Mouse (Mus musculus): Measurements from ENCODE around the gene Homer2. TPM values are rescaled to one million over a fixed set of nuclear protein-coding genes. Genes with fewer than 3 reads are reported as not detected.

Gene Homer2
- polyA plus RNA-seq, 1 experiment from 2014 or later = 15.4 TPM

- Histone ChIP-seq H3K4me1 (replicated peaks) (no peaks in the 10 kb centered on the region), H3K36me3 (no peaks in the 10 kb centered on the region), H3K4me3 (replicated peaks) (no peak overlapping the region), H3K27ac (no peak overlapping the region), H3K27me3 (no peaks in the 10 kb centered on the region), H3K4me2 (replicated peaks) (no peak overlapping the region), H3K9me3 (no peaks in the 10 kb centered on the region), H3K9ac (replicated peaks) (no peak overlapping the region)
- no peak for ATAC-seq
- WGBS = 83% methylated on average over 6 of the region's 6 CpGs
Observed at GRCm38 (mm10) chr7:81641101-81641500, 66.2 kb downstream of the Homer2 start.

- Histone ChIP-seq H3K9me3 (peaks cover 3% of the 10 kb centered on the region; the same call in 1 of the 2 replicates), H3K4me2 (replicated peaks) (no peak overlapping the region), H3K27ac (no peak overlapping the region), H3K4me1 (replicated peaks) (no peaks in the 10 kb centered on the region), H3K36me3 (no peaks in the 10 kb centered on the region), H3K4me3 (replicated peaks) (no peak overlapping the region), H3K9ac (replicated peaks) (no peak overlapping the region), H3K27me3 (no peaks in the 10 kb centered on the region)
- 80% methylated on average over 6 of the region's 6 CpGs for WGBS
- ATAC-seq = no peak
Observed at GRCm38 (mm10) chr7:81632586-81632985, 74.7 kb downstream of the Homer2 start.

GRCm38 (mm10) chr7:81631261-81631660, 76.1 kb downstream of the Homer2 start:
- H3K27me3 ChIP-seq = no peaks in the 10 kb centered on the region
- 93% methylated on average over 8 of the region's 8 CpGs for whole genome bisulfite sequencing

GRCm38 (mm10) chr7:81626460-81626859, 80.9 kb downstream of the Homer2 start:
- Histone ChIP-seq H3K4me3 (replicated peaks) (no peak overlapping the region), H3K36me3 (no peaks in the 10 kb centered on the region), H3K9me3 (peaks cover 9% of the 10 kb centered on the region; the same call in 1 of the 2 replicates), H3K27ac (no peak overlapping the region), H3K4me1 (replicated peaks) (no peaks in the 10 kb centered on the region), H3K4me2 (replicated peaks) (no peak overlapping the region), H3K27me3 (no peaks in the 10 kb centered on the region), H3K9ac (replicated peaks) (no peak overlapping the region)
- no peak for ATAC-seq
- WGBS = 91% methylated on average over 2 of the region's 2 CpGs

More at GRCm38 (mm10) chr7:81631261-81631660, 76.1 kb downstream of the Homer2 start:
- Histone ChIP-seq H3K36me3 (no peaks in the 10 kb centered on the region), H3K4me1 (replicated peaks) (no peaks in the 10 kb centered on the region), H3K27ac (no peak overlapping the region), H3K4me2 (replicated peaks) (no peak overlapping the region), H3K4me3 (replicated peaks) (no peak overlapping the region), H3K9me3 (peaks cover 5% of the 10 kb centered on the region; the same call in 1 of the 2 replicates), H3K9ac (replicated peaks) (no peak overlapping the region)
- ATAC-seq = no peak

- H3K9ac ChIP-seq (replicated peaks) = no peak overlapping the region
- H3K9me3 ChIP-seq = 0 out of 2 replicates have a peak, but pooled peaks cover 6% of the 10 kb centered on the region
- 91% methylated on average over 6 of the region's 6 CpGs for WGBS
- no peak overlapping the region for H3K4me2 ChIP-seq (replicated peaks)
- no peaks in the 10 kb centered on the region for H3K36me3 ChIP-seq
- no peak overlapping the region for H3K4me3 ChIP-seq (replicated peaks)
- H3K27ac ChIP-seq = no peak overlapping the region
- no peaks in the 10 kb centered on the region for H3K4me1 ChIP-seq (replicated peaks)
- no peaks in the 10 kb centered on the region for H3K27me3 ChIP-seq
- no peak for ATAC-seq
Observed at GRCm38 (mm10) chr7:81623767-81624166, 83.6 kb downstream of the Homer2 start.

- Histone ChIP-seq H3K4me1 (replicated peaks) (no peaks in the 10 kb centered on the region), H3K36me3 (no peaks in the 10 kb centered on the region), H3K4me2 (replicated peaks) (no peak overlapping the region), H3K9me3 (0 out of 2 replicates have a peak, but pooled peaks cover 6% of the 10 kb centered on the region), H3K27me3 (no peaks in the 10 kb centered on the region), H3K4me3 (replicated peaks) (no peak overlapping the region), H3K9ac (replicated peaks) (no peak overlapping the region), H3K27ac (no peak overlapping the region)
- 86% methylated on average over 4 of the region's 4 CpGs for WGBS
- no peak for ATAC-seq
Observed at GRCm38 (mm10) chr7:81622793-81623192, 84.5 kb downstream of the Homer2 start.

GRCm38 (mm10) chr7:81615031-81615430, 92.3 kb downstream of the Homer2 start:
- Histone ChIP-seq H3K27me3 (no peaks in the 10 kb centered on the region), H3K27ac (no peak overlapping the region), H3K9ac (replicated peaks) (no peak overlapping the region), H3K4me2 (replicated peaks) (no peak overlapping the region), H3K36me3 (0 out of 2 replicates have a peak, but pooled peaks cover 3% of the 10 kb centered on the region), H3K4me1 (replicated peaks) (no peaks in the 10 kb centered on the region), H3K9me3 (no peaks in the 10 kb centered on the region), H3K4me3 (replicated peaks) (no peak overlapping the region)
- WGBS = 65% methylated on average over 9 of the region's 9 CpGs
- no peak for ATAC-seq

GRCm38 (mm10) chr7:81612856-81613635, 94.3 kb downstream of the Homer2 start:
- 91% methylated on average over 13 of the region's 13 CpGs for WGBS
- no peak overlapping the region for H3K9ac ChIP-seq (replicated peaks)
- 0 out of 2 replicates have a peak, but pooled peaks cover 3% of the 10 kb centered on the region for H3K36me3 ChIP-seq
- no peaks in the 10 kb centered on the region for H3K27me3 ChIP-seq
- ATAC-seq = no peak; the same call in 1 of the 2 replicates
- H3K4me2 ChIP-seq (replicated peaks) = no peak overlapping the region
- no peaks in the 10 kb centered on the region for H3K9me3 ChIP-seq
- H3K4me3 ChIP-seq (replicated peaks) = no peak overlapping the region
- H3K27ac ChIP-seq = no peak overlapping the region
- no peaks in the 10 kb centered on the region for H3K4me1 ChIP-seq (replicated peaks)

- Histone ChIP-seq H3K36me3 (0 out of 2 replicates have a peak, but pooled peaks cover 3% of the 10 kb centered on the region), H3K9me3 (no peaks in the 10 kb centered on the region), H3K4me2 (replicated peaks) (no peak overlapping the region), H3K27me3 (no peaks in the 10 kb centered on the region), H3K27ac (no peak overlapping the region), H3K9ac (replicated peaks) (no peak overlapping the region), H3K4me1 (replicated peaks) (no peaks in the 10 kb centered on the region), H3K4me3 (replicated peaks) (no peak overlapping the region)
- no peak for ATAC-seq
- WGBS = 69% methylated on average over 18 of the region's 18 CpGs
Observed at GRCm38 (mm10) chr7:81610125-81610524, 97.2 kb downstream of the Homer2 start.

GRCm38 (mm10) chr7:81606452-81606851, 100.9 kb downstream of the Homer2 start:
- no peaks in the 10 kb centered on the region for H3K9me3 ChIP-seq
- no peak overlapping the region for H3K4me2 ChIP-seq (replicated peaks)
- no peaks in the 10 kb centered on the region for H3K27me3 ChIP-seq
- H3K4me3 ChIP-seq (replicated peaks) = no peak overlapping the region
- no peaks in the 10 kb centered on the region for H3K4me1 ChIP-seq (replicated peaks)
- ATAC-seq = no peak
- no peak overlapping the region for H3K9ac ChIP-seq (replicated peaks)
- 68% methylated on average over 5 of the region's 5 CpGs for WGBS
- no peak overlapping the region for H3K27ac ChIP-seq
- 0 out of 2 replicates have a peak, but pooled peaks cover 3% of the 10 kb centered on the region for H3K36me3 ChIP-seq

- no peak for ATAC-seq
- Histone ChIP-seq H3K9me3 (no peaks in the 10 kb centered on the region), H3K4me2 (replicated peaks) (no peak overlapping the region), H3K27ac (no peak overlapping the region), H3K4me3 (replicated peaks) (no peak overlapping the region), H3K4me1 (replicated peaks) (no peaks in the 10 kb centered on the region), H3K9ac (replicated peaks) (no peak overlapping the region), H3K27me3 (no peaks in the 10 kb centered on the region), H3K36me3 (no peaks in the 10 kb centered on the region)
- 73% methylated on average over 4 of the region's 4 CpGs for WGBS
Observed at GRCm38 (mm10) chr7:81605489-81605888, 101.8 kb downstream of the Homer2 start.

GRCm38 (mm10) chr7:81604991-81605390, 102.3 kb downstream of the Homer2 start:
- H3K4me3 ChIP-seq (replicated peaks) = no peak overlapping the region
- no peak for ATAC-seq
- WGBS = 76% methylated on average over 5 of the region's 5 CpGs
- H3K4me2 ChIP-seq (replicated peaks) = no peak overlapping the region
- H3K27ac ChIP-seq = no peak overlapping the region
- no peaks in the 10 kb centered on the region for H3K4me1 ChIP-seq (replicated peaks)
- no peaks in the 10 kb centered on the region for H3K9me3 ChIP-seq
- no peaks in the 10 kb centered on the region for H3K27me3 ChIP-seq
- no peaks in the 10 kb centered on the region for H3K36me3 ChIP-seq
- no peak overlapping the region for H3K9ac ChIP-seq (replicated peaks)
